Mouse (Mus musculus) left cerebral cortex, postnatal 4 days (tissue): ENCODE results near the gene Mllt6. TPM values are rescaled to one million over a fixed set of nuclear protein-coding genes. Genes with fewer than 3 reads are reported as not detected.
"Not testable (repeated sequence)": the region's sequence is repeated elsewhere in the genome, so short reads cannot be mapped to it uniquely, and the experiment has no call there.

ENCODE experiments used
- DNase-seq: peaks from one replicate; pipeline ENCODE4 v3.0.0-alpha.2; 2022
- intact Hi-C: fragments of 180-260 bp; cut with DNase I; formaldehyde crosslinking; loops from one replicate; pipeline ENCODE4 v1.15.1; 2025
- microRNA-seq: library from miRNA; unstranded; fragments of <30 nt; microRNA quantifications from one replicate; pipeline ENCODE4 v1.2.0, GENCODE M21; 2022
- total RNA-seq, 2 experiments: library from RNA; stranded (reverse); gene quantifications; 2 replicates each; pipeline ENCODE4 v1.2.3; 2021

Mllt6 gene
- total RNA-seq, 2 experiments from 2014 or later, result 60.2 to 67.1 TPM

DNA sequence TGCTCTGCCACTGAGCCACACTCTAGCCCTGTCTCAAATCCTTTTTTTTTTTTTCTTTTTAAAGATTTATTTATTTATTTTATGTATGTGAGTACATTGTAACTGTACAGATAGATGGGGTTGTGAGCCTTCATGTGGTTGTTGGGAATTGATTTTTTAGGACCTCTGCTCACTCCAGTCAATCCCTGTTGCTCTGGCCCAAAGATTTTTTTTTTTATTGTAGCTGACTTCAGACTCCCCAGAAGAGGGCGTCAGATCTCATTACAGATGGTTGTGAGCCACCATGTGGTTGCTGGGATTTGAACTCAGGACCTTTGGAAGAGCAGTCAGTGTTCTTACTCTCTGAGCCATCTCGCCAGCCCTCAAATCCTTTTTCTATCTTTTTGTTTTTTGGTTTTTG is 46.9 kb downstream of the Mllt6 start:
- intact Hi-C loops, DNase-seq: not testable (repeated sequence)

DNA sequence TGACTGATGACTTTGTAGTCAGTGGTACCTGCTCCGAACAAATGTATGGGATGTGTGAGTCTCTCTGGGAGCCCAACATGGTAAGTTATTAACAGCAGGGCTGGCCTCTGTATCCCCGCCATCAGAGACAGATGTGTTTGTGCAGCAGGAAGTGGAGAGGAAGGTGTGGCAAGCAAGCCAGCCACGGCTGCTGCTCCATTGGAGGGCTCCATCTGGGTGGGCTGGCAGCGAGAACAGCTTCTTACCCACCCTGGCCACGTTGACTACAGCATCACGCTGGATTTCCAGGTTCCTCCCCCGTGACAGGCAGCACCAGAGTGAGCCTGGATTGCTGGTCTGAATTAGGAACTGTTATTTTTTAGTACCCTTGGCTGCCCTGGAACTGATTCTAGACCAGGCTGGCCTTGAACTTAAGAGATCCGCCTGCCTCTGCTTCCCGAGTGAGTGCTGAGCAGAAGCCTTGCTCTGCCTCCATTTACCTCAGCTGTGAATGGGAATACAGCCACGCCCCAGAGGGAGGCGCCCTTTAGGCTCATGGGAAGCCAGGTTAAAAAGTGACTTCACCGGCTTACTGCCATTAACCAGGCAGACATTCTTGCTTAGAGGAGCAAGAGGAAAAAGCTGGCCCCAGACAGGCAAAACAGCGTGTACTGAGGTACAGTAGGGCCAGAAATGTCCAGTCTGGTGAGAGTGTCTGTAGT is 48.1 kb downstream of the Mllt6 start:
- no peak for DNase-seq
- intact Hi-C loops, result no loop called here

DNA sequence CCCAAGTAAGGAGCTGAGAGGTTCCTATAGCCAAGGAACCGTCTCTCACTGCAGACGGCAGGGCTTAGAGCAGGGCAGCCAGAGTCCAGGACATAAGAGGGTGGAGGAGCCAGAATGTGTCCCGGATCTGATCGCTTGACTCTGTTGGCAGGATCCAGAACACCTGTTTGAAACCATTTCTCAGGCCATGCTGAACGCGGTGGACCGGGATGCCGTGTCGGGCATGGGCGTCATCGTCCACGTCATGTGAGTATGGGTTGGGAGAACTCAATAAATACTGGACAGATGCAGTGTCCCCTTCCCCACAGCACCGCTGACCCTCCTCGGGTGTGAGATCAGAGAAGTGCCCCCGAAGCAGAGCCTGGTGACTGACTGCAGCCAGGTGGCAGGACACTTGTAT is 49.1 kb downstream of the Mllt6 start:
- intact Hi-C loops, result no loop called here
- DNase-seq, result no peak

DNA sequence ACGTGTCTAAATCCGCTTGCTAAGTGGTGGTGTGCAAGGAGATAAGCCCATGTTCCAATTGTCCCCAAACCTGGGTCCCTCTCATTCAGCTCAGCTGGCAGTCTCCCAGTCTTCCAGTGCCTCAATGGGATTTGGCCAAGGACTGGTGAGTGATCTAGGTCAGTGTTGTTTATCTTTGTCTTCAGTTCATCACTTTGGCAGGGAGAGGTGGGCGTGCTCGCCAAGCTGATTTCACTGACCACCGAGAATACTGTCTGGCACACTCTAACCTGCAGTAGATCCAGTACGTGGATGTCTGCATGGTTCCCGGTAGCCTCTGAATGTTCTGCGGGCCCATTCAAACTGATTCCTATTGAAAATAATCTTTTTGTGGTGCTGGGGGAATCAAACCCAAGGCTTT is 50.7 kb downstream of the Mllt6 start:
- intact Hi-C loops, result no loop called here
- DNase-seq, result no peak

DNA sequence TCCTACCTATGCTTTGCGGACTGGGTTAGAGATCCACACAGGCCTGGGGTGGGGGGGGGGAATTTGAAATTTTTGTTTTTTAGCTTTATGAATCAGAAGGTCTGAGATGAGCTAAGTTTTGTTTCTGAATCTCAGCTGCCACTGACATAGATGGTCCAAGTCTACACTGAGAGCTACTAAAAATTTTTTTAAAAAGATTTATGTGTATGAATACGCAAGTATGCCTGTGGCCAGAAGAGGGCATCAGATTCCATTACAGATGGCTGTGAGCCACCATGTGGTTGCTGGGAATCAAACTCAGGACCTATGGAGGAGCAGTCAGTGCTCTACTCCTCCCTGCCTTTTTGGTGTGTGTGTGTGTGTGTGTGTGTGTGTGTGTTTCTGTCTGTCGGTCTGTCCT is 51.1 kb downstream of the Mllt6 start:
- DNase-seq, result no peak
- intact Hi-C loops, result no loop called here

DNA sequence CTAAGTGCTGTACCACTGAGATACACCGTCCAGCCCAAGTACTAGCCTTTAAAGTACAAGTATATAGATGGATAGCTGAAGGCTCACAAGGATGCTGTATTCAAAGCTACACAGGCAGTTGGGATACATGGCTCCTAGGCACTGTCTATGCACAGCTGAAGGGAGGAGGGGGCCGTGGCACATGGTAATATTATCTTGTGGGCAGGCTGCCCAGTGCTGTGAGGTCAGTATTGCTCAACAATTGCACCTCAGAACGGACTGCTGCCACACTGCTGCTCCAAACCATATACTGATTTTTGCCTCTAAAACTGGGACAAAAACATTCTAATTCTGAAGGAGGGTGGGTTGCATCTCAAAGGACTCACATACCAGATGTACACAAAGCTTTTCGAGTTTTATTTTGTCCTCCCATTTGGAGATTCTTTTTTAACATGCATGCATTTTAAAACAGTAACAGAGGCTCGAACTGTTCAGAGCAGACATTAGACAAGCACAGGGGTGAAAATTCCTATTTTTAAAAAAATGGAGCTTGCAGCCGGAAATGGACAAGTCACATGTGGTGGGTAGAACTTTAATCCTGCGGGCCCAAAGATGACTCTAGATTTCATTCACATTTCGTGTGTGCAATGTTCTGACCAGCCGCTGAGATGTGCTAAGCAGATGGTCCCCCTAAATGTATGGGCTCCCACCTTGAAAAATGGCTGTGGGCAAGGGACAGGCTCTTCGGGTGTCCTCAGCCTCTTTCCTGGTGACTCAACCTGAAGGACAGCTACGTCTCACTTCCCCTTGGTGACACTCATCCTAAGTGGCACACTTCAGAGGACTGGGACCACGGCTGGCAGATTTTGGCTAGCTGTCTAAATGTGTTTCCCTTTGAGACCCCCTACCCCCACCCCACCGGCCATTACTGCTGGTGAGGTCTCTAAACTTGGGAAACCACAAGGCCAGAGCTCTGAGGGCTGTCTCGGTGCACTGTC is 51.9 kb downstream of the Mllt6 start:
- intact Hi-C loops, result no loop called here
- no peak for DNase-seq

DNA sequence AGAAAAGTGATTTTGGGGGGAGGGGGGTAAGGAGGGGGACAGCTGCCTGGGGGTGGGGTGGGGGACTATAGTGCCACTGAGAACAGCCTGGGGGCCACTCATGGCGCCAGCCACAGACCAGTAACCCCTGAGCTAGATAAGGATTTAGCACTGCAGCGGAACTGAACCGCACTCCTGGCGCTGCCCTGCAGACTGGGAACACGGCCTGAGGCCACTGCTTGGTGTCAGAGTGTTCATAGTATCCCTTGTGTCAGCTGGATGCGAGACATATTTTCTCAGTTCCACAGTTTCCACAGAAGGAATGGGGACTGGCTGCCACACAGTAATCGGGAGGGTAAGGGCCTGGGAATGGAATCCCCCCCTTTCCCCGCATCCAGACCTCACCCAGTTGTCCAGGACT is 52.8 kb downstream of the Mllt6 start:
- intact Hi-C loops, result no loop called here
- DNase-seq, result no peak

DNA sequence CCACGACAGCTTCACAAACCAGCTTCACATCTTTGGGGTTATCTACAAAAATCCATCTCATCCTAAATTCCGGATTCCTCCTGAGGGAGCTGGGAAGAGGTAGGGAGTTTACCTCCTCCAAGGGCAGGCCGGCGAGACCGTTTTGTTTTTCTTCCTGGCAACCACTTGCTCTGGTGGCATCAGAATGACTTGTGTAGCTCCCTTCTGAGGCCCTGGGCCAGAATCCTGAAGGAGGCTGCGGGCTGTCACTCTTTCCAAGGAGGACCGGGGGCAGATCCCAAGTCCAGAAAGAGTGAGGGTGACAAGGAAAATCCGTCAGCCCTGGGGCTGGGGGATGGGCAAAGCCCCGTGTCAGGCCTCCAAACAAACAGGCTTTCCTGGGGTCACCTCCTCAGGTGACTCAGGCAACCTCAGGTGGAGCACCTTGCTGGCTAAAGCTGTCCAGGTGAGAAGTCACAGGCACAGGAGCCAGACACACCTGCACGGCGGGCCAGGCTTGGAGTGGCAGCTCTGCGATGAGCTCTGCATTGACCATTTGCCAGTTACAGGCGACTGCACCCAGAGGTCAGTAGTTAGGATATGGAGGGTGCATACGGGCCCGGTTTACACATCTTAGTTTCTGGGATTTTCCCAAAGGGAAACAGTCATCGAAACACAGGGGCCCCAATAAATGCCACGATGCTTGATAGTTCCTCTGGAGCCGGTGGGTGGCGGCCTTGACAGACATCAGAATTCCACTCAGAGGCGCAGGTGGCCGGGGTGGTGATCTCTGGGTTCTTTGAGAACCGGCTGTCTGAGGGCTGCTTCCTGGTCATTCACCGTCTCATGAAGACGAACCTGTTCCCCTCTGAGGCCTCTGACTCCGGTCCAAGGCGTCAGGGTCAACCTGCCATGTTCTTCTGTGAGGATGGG is 54.4 kb downstream of the Mllt6 start:
- intact Hi-C loops, result no loop called here
- DNase-seq, result no peak

DNA sequence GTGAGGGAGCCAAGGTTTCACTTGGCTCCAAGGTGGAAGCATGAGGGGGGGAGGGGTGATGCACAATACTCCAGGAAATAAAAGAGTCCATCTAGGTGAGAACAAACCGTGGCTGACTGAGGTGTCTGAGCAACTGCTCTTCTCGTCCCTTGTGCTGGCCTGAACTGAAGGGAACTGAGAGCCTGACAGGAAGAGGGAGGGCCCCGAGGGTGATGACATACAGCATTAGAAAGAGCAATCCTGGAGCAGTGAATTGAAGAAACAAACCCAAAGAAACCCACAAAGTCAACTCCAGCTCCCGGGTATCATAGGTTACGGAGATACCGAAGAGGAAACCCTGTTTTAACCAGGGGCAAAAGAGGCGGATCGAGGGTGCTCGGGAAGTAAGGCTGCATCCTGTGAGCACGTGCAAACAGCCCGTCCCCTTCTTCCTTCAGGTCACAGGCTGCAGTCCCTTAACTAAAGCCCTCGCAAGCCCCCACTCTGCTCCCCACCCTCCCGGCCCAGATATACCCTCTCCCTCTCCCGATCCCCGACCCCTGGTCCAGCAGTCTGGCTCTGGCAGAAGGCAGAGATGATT is 55.2 kb downstream of the Mllt6 start:
- no peak for DNase-seq
- intact Hi-C loops, result no loop called here

DNA sequence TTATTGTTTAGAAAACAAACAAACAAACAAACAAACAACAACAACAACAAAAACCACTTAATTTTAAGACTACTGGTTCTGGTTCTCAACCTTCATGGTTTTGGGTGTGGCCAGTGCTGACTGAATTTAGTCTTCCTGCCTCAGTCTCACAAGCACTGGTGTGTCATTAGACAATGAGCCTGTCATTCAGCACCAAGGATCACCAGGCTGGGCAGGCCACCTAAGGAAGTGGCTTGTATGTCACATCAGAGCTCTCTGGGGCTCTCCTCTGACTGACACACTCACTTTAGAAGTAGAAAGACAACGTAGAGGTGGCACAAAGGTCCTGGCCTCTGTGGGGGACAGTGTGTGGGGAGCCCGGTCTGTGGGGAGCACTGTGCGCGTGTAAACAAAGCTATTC is 55.8 kb downstream of the Mllt6 start:
- DNase-seq, result no peak
- intact Hi-C loops, result no loop called here

DNA sequence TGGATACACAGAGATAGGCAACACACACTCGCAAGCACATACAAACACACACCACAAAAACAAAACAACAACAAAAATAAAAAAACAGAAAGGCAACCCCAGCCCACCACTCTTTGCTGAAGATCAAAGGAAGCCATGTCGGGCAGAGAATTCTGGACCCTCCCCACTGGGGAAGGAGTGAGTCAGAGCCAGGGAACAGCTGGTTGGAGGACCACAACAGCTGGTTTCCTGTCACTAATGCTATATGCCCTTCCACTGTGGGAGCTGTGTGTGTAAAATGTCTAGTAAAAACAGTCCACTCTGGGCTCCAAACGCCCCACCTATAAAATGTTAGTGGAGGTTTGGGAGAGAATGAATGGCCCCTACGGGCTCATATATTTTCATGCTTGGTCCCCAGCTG is 58.1 kb downstream of the Mllt6 start:
- no peak for DNase-seq
- intact Hi-C loops, result no loop called here

DNA sequence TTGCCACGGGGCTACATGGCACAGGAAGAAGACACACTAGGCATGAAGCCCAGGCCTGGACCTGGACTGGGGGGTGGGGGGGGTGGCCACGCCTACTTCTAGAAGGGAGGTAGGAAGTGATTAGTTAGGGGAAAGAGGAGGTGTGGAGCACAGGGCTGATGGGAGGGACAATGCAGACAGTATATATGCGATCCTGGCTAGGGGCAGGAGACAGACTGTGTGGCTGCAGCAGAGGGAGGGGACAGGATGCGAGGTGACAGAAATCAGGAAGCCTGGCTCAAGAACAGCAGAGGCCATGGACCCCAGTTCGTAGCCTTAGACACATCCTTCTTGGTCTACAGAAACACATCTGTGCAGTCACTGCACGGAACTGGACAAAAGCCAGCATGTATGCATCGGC is 60.5 kb downstream of the Mllt6 start:
- DNase-seq, result no peak
- intact Hi-C loops, result no loop called here

DNA sequence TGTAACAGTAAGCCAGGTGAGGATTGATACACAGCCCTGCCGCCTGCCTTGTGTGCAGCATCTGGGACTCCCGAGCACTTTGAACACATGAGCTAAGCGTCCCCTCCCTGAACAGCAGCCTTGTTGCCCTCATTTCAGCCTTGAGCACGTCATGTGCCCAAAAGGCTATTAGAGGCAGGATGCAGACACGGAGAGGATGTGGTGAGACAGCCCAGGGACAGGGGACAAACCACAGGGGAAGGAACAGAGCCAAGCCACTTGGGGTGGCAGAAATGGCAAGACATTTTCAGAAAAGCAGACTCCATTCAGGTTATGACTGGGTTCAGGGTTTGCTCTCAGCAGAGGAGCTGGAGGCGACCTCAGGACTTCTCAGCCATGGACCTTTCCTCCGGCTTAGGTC is 65.1 kb downstream of the Mllt6 start:
- DNase-seq, result no peak
- intact Hi-C loops, result no loop called here

DNA sequence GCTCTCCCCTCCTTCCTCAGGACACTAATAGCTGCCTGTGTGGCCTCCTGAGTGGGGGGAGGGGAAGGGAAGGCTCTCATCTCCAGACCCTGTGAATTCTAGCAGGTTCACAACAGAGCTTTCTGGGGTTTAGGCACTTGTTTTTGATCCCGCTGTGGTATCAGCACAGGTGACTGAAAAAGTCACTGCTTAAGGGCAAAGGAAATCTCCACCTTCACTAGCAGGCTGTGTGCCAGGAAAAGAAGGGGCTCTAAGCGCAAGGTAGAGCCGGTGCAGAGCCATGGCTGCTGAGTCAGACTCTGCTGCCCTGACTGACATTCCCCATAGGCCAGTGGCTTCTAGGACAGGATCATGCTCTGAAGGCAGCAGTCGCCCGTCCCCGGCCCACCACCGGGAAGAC is 65.5 kb downstream of the Mllt6 start:
- intact Hi-C loops, result no loop called here
- DNase-seq, result no peak

DNA sequence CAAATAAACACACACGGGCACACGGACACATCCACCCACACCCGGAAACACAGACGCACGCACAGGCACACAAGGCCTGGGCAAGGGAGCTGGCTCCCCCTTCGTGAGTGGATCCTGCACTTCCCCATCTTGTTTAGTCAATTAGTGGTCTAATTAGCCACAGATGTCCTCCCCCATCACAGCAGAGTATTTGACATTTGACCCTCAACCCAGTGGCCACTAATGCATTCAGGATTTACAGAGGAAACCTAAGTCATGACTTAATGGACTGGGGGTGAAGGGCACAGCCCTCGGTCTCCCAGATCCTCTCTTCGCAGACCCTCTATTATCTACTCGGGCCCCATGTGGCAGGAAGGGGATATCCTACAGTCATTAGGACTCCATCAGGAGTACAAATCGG is 70.5 kb downstream of the Mllt6 start:
- intact Hi-C loops, result no loop called here
- no peak for DNase-seq

DNA sequence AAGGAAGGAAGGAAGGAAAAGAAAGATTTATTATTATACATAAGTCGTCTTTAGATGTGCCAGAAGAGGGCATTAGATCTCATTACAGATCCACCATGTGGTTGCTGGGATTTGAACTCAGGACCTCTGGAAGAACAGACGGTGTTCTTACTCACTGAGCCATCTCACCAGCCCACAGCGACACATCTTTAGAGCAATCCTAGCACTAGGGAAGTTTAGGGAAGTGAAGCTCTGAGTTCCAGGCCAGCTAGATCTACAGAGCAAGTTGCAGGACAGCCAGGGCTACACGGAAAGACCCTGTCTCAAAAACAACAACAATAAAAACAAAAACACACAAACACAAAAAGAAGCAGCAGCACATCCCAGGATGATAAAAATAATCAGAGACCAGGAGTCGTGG is 71.6 kb downstream of the Mllt6 start:
- intact Hi-C loops, DNase-seq: not testable (repeated sequence)

Small RNA genes lying within 50 kb of the gene (microRNA-seq; reads per million reads assigned to microRNA genes)
- gene Gm24158, result not detected
- gene Mir6927, result not detected

Other genes with a start within 250 kb of the Mllt6 start
- 100 to 1,000 TPM; 107 to 111 TPM for gene Arhgap23, start 247.9 kb upstream of the Mllt6 start, total RNA-seq
- under 1 TPM in 1 of 2 experiments, not detected in 1; 0.26 TPM for gene 4933428G20Rik, start 163.1 kb upstream of the Mllt6 start, total RNA-seq
- gene Srcin1, start 87.2 kb upstream of the Mllt6 start, total RNA-seq, result 100 to 1,000 TPM; 163 to 177 TPM
- gene Epop, start 33.7 kb upstream of the Mllt6 start, total RNA-seq, result 1 to 10 TPM; 5.6 to 6.3 TPM
- gene Cisd3, start 22.4 kb downstream of the Mllt6 start, total RNA-seq, result 10 to 100 TPM; 25.8 to 28.5 TPM
- gene Pcgf2, start 37.1 kb downstream of the Mllt6 start, total RNA-seq, result 100 to 1,000 TPM; 100 to 104 TPM
- 100 to 1,000 TPM; 168 to 172 TPM for gene Psmb3, start 40.0 kb downstream of the Mllt6 start, total RNA-seq
- gene Pip4k2b, start 81.3 kb downstream of the Mllt6 start, total RNA-seq, result 100 to 1,000 TPM; 180 to 185 TPM
- gene Cwc25, start 103.1 kb downstream of the Mllt6 start, total RNA-seq, result 10 to 100 TPM; 17.6 to 20.4 TPM
- gene 1700001P01Rik, start 112.5 kb downstream of the Mllt6 start, total RNA-seq, result 1 to 10 TPM in 1 of 2 experiments, not detected in 1; 2.0 TPM
- 100 to 1,000 TPM; 614 to 660 TPM for gene Rpl23, start 119.0 kb downstream of the Mllt6 start, total RNA-seq
- gene Lasp1, start 135.6 kb downstream of the Mllt6 start, total RNA-seq, result 100 to 1,000 TPM; 190 to 199 TPM
- gene B230217C12Rik, start 177.4 kb downstream of the Mllt6 start, total RNA-seq, result 10 to 100 TPM; 27.1 to 29.0 TPM
- under 1 TPM; 0.46 to 0.74 TPM for gene Fbxo47, start 220.7 kb downstream of the Mllt6 start, total RNA-seq